Mouse (Mus musculus) cerebellum, adult 18-20 months (tissue): ENCODE measurements at regions not wholly inside any gene's neighbourhood (a gene's known extent, or its start where the extent isn't known, plus 50 kb on each side); places are given as distances from the start of the nearest gene placed in this dataset.

ENCODE experiments used
- DNase-seq, 2 experiments: peaks; one replicate each; pipeline ENCODE4 v3.0.0; 2021

GRCm38 (mm10) chrX:11574354-11574753, 246.7 kb downstream of the H2al1j start:
- DNase-seq = no peak

GRCm38 (mm10) chrX:11575571-11575970, 247.9 kb downstream of the H2al1j start:
- peak; percentile 13 to 20 for DNase-seq

- no peak for DNase-seq
These were observed 248.7 kb downstream of the H2al1j start for GRCm38 (mm10) chrX:11576287-11576686.

GRCm38 (mm10) chrX:11577294-11577693, 249.7 kb downstream of the H2al1j start:
- no peak for DNase-seq

GRCm38 (mm10) chrX:11585353-11585752, 257.7 kb downstream of the H2al1j start:
- DNase-seq = no peak

GRCm38 (mm10) chrX:11591391-11592187, 264.0 kb downstream of the H2al1j start:
- DNase-seq = no peak

GRCm38 (mm10) chrX:11594542-11594941, 266.9 kb downstream of the H2al1j start:
- no peak for DNase-seq

- no peak for DNase-seq
These were observed 269.9 kb downstream of the H2al1j start for GRCm38 (mm10) chrX:11597548-11597947.

- DNase-seq = no peak
These were observed 286.6 kb downstream of the H2al1j start for GRCm38 (mm10) chrX:11614237-11614636.

- no peak for DNase-seq
These were observed 293.6 kb downstream of the H2al1j start for GRCm38 (mm10) chrX:11621045-11621763.

- DNase-seq = no peak
These were observed 298.8 kb downstream of the H2al1j start for GRCm38 (mm10) chrX:11626274-11626878.

GRCm38 (mm10) chrX:11629362-11629761, 301.7 kb downstream of the H2al1j start:
- DNase-seq = no peak

- DNase-seq = peak; percentile 26 to 29
These were observed 302.3 kb downstream of the H2al1j start for GRCm38 (mm10) chrX:11629906-11630305.

- DNase-seq = no peak
These were observed 303.7 kb downstream of the H2al1j start for GRCm38 (mm10) chrX:11631186-11631913.

GRCm38 (mm10) chrX:11632011-11632410, 304.4 kb downstream of the H2al1j start:
- no peak for DNase-seq

- no peak for DNase-seq
These were observed 306.2 kb downstream of the H2al1j start for GRCm38 (mm10) chrX:11633823-11634222.

- no peak for DNase-seq
These were observed 316.9 kb downstream of the H2al1j start for GRCm38 (mm10) chrX:11644484-11644883.

GRCm38 (mm10) chrX:11646681-11647526, 319.3 kb downstream of the H2al1j start:
- no peak for DNase-seq

- DNase-seq = no peak
These were observed 319.9 kb downstream of the H2al1j start for GRCm38 (mm10) chrX:11647527-11647836.

- DNase-seq = no peak
These were observed 325.7 kb downstream of the H2al1j start for GRCm38 (mm10) chrX:11653336-11653735.

- no peak for DNase-seq
These were observed 327.4 kb downstream of the H2al1j start for GRCm38 (mm10) chrX:11654976-11655375.

- no peak for DNase-seq
These were observed 327.8 kb downstream of the H2al1j start for GRCm38 (mm10) chrX:11655466-11655865.
